Mouse (Mus musculus) spleen, adult 2 months (tissue): ENCODE results near the gene Rora.

Experiments used
- CTCF ChIP-seq: fragments of 200-500 bp; IDR thresholded peaks from 2 replicates; pipeline ENCODE4 v1.5.1; 2011; ENCODE audit warnings: mild to moderate bottlenecking, inconsistent platforms; ENCODE audit not compliant: insufficient read depth, insufficient read length, insufficient replicate concordance; ENCODE audit errors: extremely low read depth
- POLR2A ChIP-seq: fragments of 200-500 bp; IDR thresholded peaks from 2 replicates; pipeline ENCODE4 v1.6.1; 2011; ENCODE audit warnings: low read depth, low read length, inconsistent platforms

GRCm38 (mm10) chr9:69292353-69292752 is 638.8 kb downstream of the Rora start:
- TF ChIP-seq CTCF (no peak), POLR2A (no peak)
